In genomic region chr7:127137262-127138017, GRCm38 (mm10) we compare ENCODE assay signal across 13 mouse cellular contexts. TPM values are rescaled to one million over a fixed set of nuclear protein-coding genes. Genes with fewer than 3 reads are reported as not detected.
DNase-seq lines count a peak whose midpoint lies in the region; ATAC-seq and TF ChIP-seq lines count a peak whose summit lies in the region.
"Had no signal": no experiment of that assay in that cellular context is flagged by ENCODE, and none has a peak within 500 bp of the region (broad histone marks: within the 10 kb centered on the region; RNA-seq: fewer than 3 reads in every experiment).

Gene Spn, minus strand, starts transcription at chr7:127137823.

- no peaks in the 10 kb centered on the region for H3K27me3 ChIP-seq in stomach, embryonic 15.5 days (replicated peaks)
- H3K27me3 ChIP-seq: neural tube, embryonic 13.5 days had no signal

- peak within 1 kb of the TSS; percentile 10; the same call in 1 of the 2 replicates for H3K4me2 ChIP-seq in stomach, embryonic 15.5 days
- H3K4me2 ChIP-seq: forebrain, embryonic 13.5 days; neural tube, embryonic 13.5 days had no signal

- H3K27ac ChIP-seq in bone marrow, adult 2 months (ENCODE audit: control insufficient read depth, insufficient read depth, low read depth, low read length, poor library complexity) = peak within 1 kb of the TSS; percentile 75
- peak within 1 kb of the TSS; percentile 24 for H3K27ac ChIP-seq in macrophage
- no peak within 1 kb of the TSS for H3K27ac ChIP-seq in stomach, embryonic 15.5 days
- H3K27ac ChIP-seq: forebrain, embryonic 13.5 days; neural tube, embryonic 13.5 days had no signal

- DNase-seq in MN1 (ENCODE audit: low spot score) = no peak
- DNase-seq in adrenal gland, postnatal 14 days = no peak
- no peak for DNase-seq in heart, adult 11 months
- no peak for DNase-seq in adrenal gland, postnatal 25 days
- DNase-seq: cerebellum, adult 8-10 months; heart, postnatal 36 days; kidney, postnatal 25 days had no signal

- 3% methylated on average over 9 of the region's 9 CpGs for WGBS in bone marrow, adult 2 months
- 17% methylated on average over 9 of the region's 9 CpGs for WGBS in macrophage (ENCODE audit: missing documents)
- 57% methylated on average over 9 of the region's 9 CpGs for WGBS in stomach, embryonic 15.5 days

- H3K4me3 ChIP-seq in bone marrow, adult 2 months (replicated peaks; ENCODE audit: control insufficient read depth, low read depth, low read length) = peak within 1 kb of the TSS; percentile 63
- H3K4me3 ChIP-seq in macrophage (ENCODE audit: inconsistent target) = peak within 1 kb of the TSS; percentile 23; the same call in 1 of the 2 replicates
- H3K4me3 ChIP-seq in stomach, embryonic 15.5 days (replicated peaks) = no peak within 1 kb of the TSS
- H3K4me3 ChIP-seq: forebrain, embryonic 13.5 days; neural tube, embryonic 13.5 days had no signal

- peak; percentile 72 for ATAC-seq in CD4-positive, CD25-positive, alpha-beta regulatory T cell, adult 4 months
- no peak for ATAC-seq in stomach, embryonic 15.5 days (ENCODE audit: insufficient read depth, low FRiP score, low read depth)
- ATAC-seq: forebrain, embryonic 13.5 days had no signal

- peaks cover 15% of the 10 kb centered on the region; the same call in 1 of the 2 replicates for H3K4me1 ChIP-seq in bone marrow, adult 2 months (ENCODE audit: control insufficient read depth, insufficient read depth, low read length)
- no peaks in the 10 kb centered on the region for H3K4me1 ChIP-seq in stomach, embryonic 15.5 days
- H3K4me1 ChIP-seq: forebrain, embryonic 13.5 days; neural tube, embryonic 13.5 days had no signal

- no peak within 1 kb of the TSS for H3K9ac ChIP-seq in stomach, embryonic 15.5 days
- H3K9ac ChIP-seq: forebrain, embryonic 13.5 days; neural tube, embryonic 13.5 days had no signal

- H3K9me3 ChIP-seq in stomach, embryonic 15.5 days = no peaks in the 10 kb centered on the region
- H3K9me3 ChIP-seq: forebrain, embryonic 13.5 days; neural tube, embryonic 13.5 days had no signal

- TF ChIP-seq CTCF in bone marrow, adult 2 months (IDR thresholded peaks at IDR 0.05; ENCODE audit: control insufficient read depth, insufficient read depth, low read length) = no peak

- peak; percentile 52; the same call in 1 of the 2 replicates for TF ChIP-seq POLR2A in bone marrow, adult 2 months (IDR thresholded peaks at IDR 0.05; ENCODE audit: borderline replicate concordance, control insufficient read depth, low read depth, low read length)

- H3K79me2 ChIP-seq in macrophage (ENCODE audit: inconsistent target) = peaks cover 10% of the 10 kb centered on the region; the same call in 1 of the 2 replicates

- no peaks in the 10 kb centered on the region for H3K36me3 ChIP-seq in macrophage (ENCODE audit: inconsistent target)
- no peaks in the 10 kb centered on the region for H3K36me3 ChIP-seq in stomach, embryonic 15.5 days
- H3K36me3 ChIP-seq: neural tube, embryonic 13.5 days had no signal

RNA-seq across cellular contexts. Expression of gene Spn, which starts in this region (rescaled TPM):
- polyA plus RNA-seq in CD4-positive, CD25-positive, alpha-beta regulatory T cell, adult 4 months (2017; shearing (Covaris generic)) = 100 to 1,000 TPM; 101 to 103 TPM
- 29.7 and 49.2 TPM in 2 replicates for polyA plus RNA-seq in bone marrow, adult 2 months (2011; ENCODE audit: insufficient read depth, insufficient read length, low replicate concordance, missing spikeins)
- total RNA-seq in macrophage (2018; cell fraction: chromatin; rRNA removed) = 1 to 10 TPM in 7 of 26 experiments, under 1 TPM in 16, not detected in 3; 0.20 to 2.5 (median 0.54) TPM
- total RNA-seq in macrophage (2018; cell fraction: cytosol; rRNA removed) = 1 to 10 TPM; 1.5 to 4.6 (median 2.6) TPM
- total RNA-seq in macrophage (2018; cell fraction: nucleus; rRNA removed) = 1 to 10 TPM in 25 of 26 experiments, under 1 TPM in 1; 0.92 to 7.9 (median 3.8) TPM
- polyA plus RNA-seq in macrophage (2018) = 1.3 to 3.8 TPM (median 1.5 TPM) in 3 replicates
- polyA plus RNA-seq in stomach, embryonic 15.5 days (2015; fragmentation: Nextera tagmentation; extraction: Ambion mirVana) = 0.64 and 1.0 TPM in 2 replicates
- total RNA-seq in adrenal gland, postnatal 14 days (2021) = 1.4 and 7.9 TPM in 2 replicates
- 0.55 and 1.0 TPM in 2 replicates for total RNA-seq in adrenal gland, postnatal 25 days (2021)
